Mouse (Mus musculus) forebrain, postnatal 0 days (tissue): ENCODE results near the gene Ssh2. TPM values are rescaled to one million over a fixed set of nuclear protein-coding genes. Genes with fewer than 3 reads are reported as not detected.

Experiments
- ATAC-seq: fragments of 200-750 bp; cut with Nextera tagmentation; 2 replicates; pipeline ENCODE4 v1.8.0; 2017; ENCODE audit warnings: mild to moderate bottlenecking, moderate library complexity
- DNase-seq: peaks from one replicate; pipeline ENCODE4 v3.0.0-alpha.2; 2015
- H3K27ac ChIP-seq: fragments of 300-500 bp; sonication (generic); 2 replicates; pipeline ENCODE4 v1.5.1; 2014; ENCODE audit warnings: low read depth, mild to moderate bottlenecking, antibody characterized with exemption, low read length, moderate library complexity, mixed read lengths
- H3K27me3 ChIP-seq: fragments of 300-500 bp; sonication (generic); 2 replicates; pipeline ENCODE4 v1.6.1; 2014; ENCODE audit warnings: mild to moderate bottlenecking, low read length, mixed read lengths; ENCODE audit not compliant: insufficient read depth
- H3K36me3 ChIP-seq: fragments of 300-500 bp; sonication (generic); 2 replicates; pipeline ENCODE4 v1.6.1; 2014; ENCODE audit warnings: mild to moderate bottlenecking, moderate library complexity; ENCODE audit not compliant: insufficient read depth
- H3K4me1 ChIP-seq: fragments of 300-500 bp; sonication (generic); 2 replicates; pipeline ENCODE4 v1.6.1; 2014; ENCODE audit warnings: antibody characterized with exemption; ENCODE audit not compliant: insufficient read depth
- H3K4me2 ChIP-seq: fragments of 300-500 bp; sonication (generic); 2 replicates; pipeline ENCODE4 v1.6.1; 2014; ENCODE audit warnings: low read depth, mild to moderate bottlenecking, moderate library complexity
- H3K4me3 ChIP-seq: fragments of 300-500 bp; sonication (generic); 2 replicates; pipeline ENCODE4 v1.5.1; 2014; ENCODE audit warnings: low read depth, low read length, mixed read lengths
- H3K9ac ChIP-seq: fragments of 300-500 bp; sonication (generic); 2 replicates; pipeline ENCODE4 v1.6.1; 2014; ENCODE audit warnings: mild to moderate bottlenecking
- H3K9me3 ChIP-seq: fragments of 300-500 bp; sonication (generic); 2 replicates; pipeline ENCODE4 v1.6.1; 2016; ENCODE audit warnings: low read length
- CTCF ChIP-seq: sonication (generic); IDR thresholded peaks from 2 replicates; pipeline ENCODE4 v1.5.1; 2016; ENCODE audit warnings: antibody characterized with exemption, control low read depth, low read depth
- WGBS: fragments of 180-500 bp; shearing (Covaris S2); extraction: QIAGEN DNeasy Blood & Tissue Kit; methylation state at CpG from one replicate; pipeline ENCODE4 v1.1.7; 2014; 5-methylcytosine and 5-hydroxymethylcytosine counted together
- polyA plus RNA-seq: library from polyadenylated mRNA; unstranded; fragments of >200 nt; fragmentation: Nextera tagmentation; extraction: Ambion mirVana; gene quantifications from 2 replicates; pipeline ENCODE4 v1.2.1, GENCODE M21; 2015
- total RNA-seq: library from RNA; depleted of rRNA; stranded (reverse); fragments of >200 nt; gene quantifications from 2 replicates; pipeline ENCODE4 v1.2.3, GENCODE M21; 2014

Gene Ssh2
- total and polyA plus RNA-seq, 2 experiments from 2014 or later, result 12.7 to 40.2 TPM

GRCm38 (mm10) chr11:77462283-77463100 is 246.4 kb downstream of the Ssh2 start, which contains the start of gene Coro6:
Coro6 (plus strand) TSS chr11:77462411.
- ATAC-seq, result peak; percentile 56

GRCm38 (mm10) chr11:77463101-77463445 is 247.0 kb downstream of the Ssh2 start:
- 44% methylated on average over 8 of the region's 8 CpGs for WGBS
- Histone ChIP-seq H3K27ac (no peak overlapping the region), H3K36me3 (no peaks in the 10 kb centered on the region), H3K9me3 (no peaks in the 10 kb centered on the region), H3K27me3 (no peaks in the 10 kb centered on the region; the same call in none of the 2 replicates), H3K4me1 (peaks cover 5% of the 10 kb centered on the region), H3K9ac (no peak overlapping the region; the same call in 1 of the 2 replicates), H3K4me2 (peak overlapping the region; percentile 99), H3K4me3 (peak overlapping the region; percentile 45; the same call in 1 of the 2 replicates)
- DNase-seq (no peak), ATAC-seq (no peak)
- TF ChIP-seq CTCF, result no peak

More at GRCm38 (mm10) chr11:77462283-77463100, 246.4 kb downstream of the Ssh2 start, which contains the start of gene Coro6:
- no peak within 1 kb of the TSS for H3K27ac ChIP-seq
- TF ChIP-seq CTCF, result no peak
- no peaks in the 10 kb centered on the region; the same call in none of the 2 replicates for H3K27me3 ChIP-seq
- H3K4me1 ChIP-seq, result peaks cover 5% of the 10 kb centered on the region
- no peak for DNase-seq
- 3% methylated on average over 70 of the region's 73 CpGs for WGBS
- peak within 1 kb of the TSS; percentile 45 for H3K4me3 ChIP-seq
- no peaks in the 10 kb centered on the region for H3K9me3 ChIP-seq
- peak within 1 kb of the TSS; percentile 99 for H3K4me2 ChIP-seq
- no peaks in the 10 kb centered on the region for H3K36me3 ChIP-seq
- peak within 1 kb of the TSS; percentile 56 for H3K9ac ChIP-seq

- Histone ChIP-seq H3K9ac (no peak overlapping the region), H3K4me3 (no peak overlapping the region), H3K36me3 (no peaks in the 10 kb centered on the region), H3K4me1 (peaks cover 5% of the 10 kb centered on the region), H3K27me3 (no peaks in the 10 kb centered on the region; the same call in none of the 2 replicates), H3K9me3 (no peaks in the 10 kb centered on the region), H3K4me2 (no peak overlapping the region), H3K27ac (no peak overlapping the region)
- no peak for ATAC-seq
- DNase-seq, result no peak
- 78% methylated on average over 10 of the region's 10 CpGs for WGBS
- no peak for TF ChIP-seq CTCF
Observed at GRCm38 (mm10) chr11:77463786-77464185, 247.7 kb downstream of the Ssh2 start.

GRCm38 (mm10) chr11:77464684-77465083 is 248.6 kb downstream of the Ssh2 start:
- DNase-seq, result no peak
- WGBS, result 51% methylated on average over 4 of the region's 4 CpGs
- peaks cover 5% of the 10 kb centered on the region for H3K4me1 ChIP-seq
- H3K36me3 ChIP-seq, result no peaks in the 10 kb centered on the region
- no peaks in the 10 kb centered on the region; the same call in none of the 2 replicates for H3K27me3 ChIP-seq
- no peaks in the 10 kb centered on the region for H3K9me3 ChIP-seq
- no peak overlapping the region for H3K27ac ChIP-seq
- H3K4me2 ChIP-seq, result no peak overlapping the region
- H3K9ac ChIP-seq, result no peak overlapping the region
- no peak for TF ChIP-seq CTCF
- ATAC-seq, result no peak
- H3K4me3 ChIP-seq, result no peak overlapping the region

GRCm38 (mm10) chr11:77465111-77465510 is 249.0 kb downstream of the Ssh2 start:
- no peaks in the 10 kb centered on the region; the same call in none of the 2 replicates for H3K27me3 ChIP-seq
- ATAC-seq, result no peak

GRCm38 (mm10) chr11:77466544-77466943 is 250.5 kb downstream of the Ssh2 start:
- ATAC-seq (no peak), DNase-seq (no peak)
- WGBS, result 40% methylated on average over 9 of the region's 9 CpGs
- Histone ChIP-seq H3K4me2 (no peak overlapping the region), H3K27ac (no peak overlapping the region), H3K9me3 (no peaks in the 10 kb centered on the region), H3K4me3 (no peak overlapping the region), H3K9ac (no peak overlapping the region), H3K27me3 (no peaks in the 10 kb centered on the region; the same call in none of the 2 replicates), H3K36me3 (peaks cover 15% of the 10 kb centered on the region), H3K4me1 (peaks cover 5% of the 10 kb centered on the region)
- TF ChIP-seq CTCF, result no peak

More at GRCm38 (mm10) chr11:77465111-77465510, 249.0 kb downstream of the Ssh2 start:
- Histone ChIP-seq H3K9me3 (no peaks in the 10 kb centered on the region), H3K9ac (no peak overlapping the region), H3K27ac (no peak overlapping the region), H3K36me3 (0 out of 2 replicates have a peak, but pooled peaks cover under 1% of the 10 kb centered on the region), H3K4me3 (no peak overlapping the region), H3K4me2 (no peak overlapping the region), H3K4me1 (peaks cover 5% of the 10 kb centered on the region)
- DNase-seq, result no peak
- 45% methylated on average over 3 of the region's 3 CpGs for WGBS
- no peak for TF ChIP-seq CTCF

GRCm38 (mm10) chr11:77467157-77467556 is 251.1 kb downstream of the Ssh2 start:
- DNase-seq (no peak), ATAC-seq (peak; percentile 46; the same call in 1 of the 2 replicates)
- Histone ChIP-seq H3K4me3 (no peak overlapping the region), H3K27me3 (no peaks in the 10 kb centered on the region; the same call in none of the 2 replicates), H3K27ac (no peak overlapping the region), H3K9me3 (no peaks in the 10 kb centered on the region), H3K9ac (no peak overlapping the region), H3K4me1 (peaks cover 5% of the 10 kb centered on the region), H3K4me2 (no peak overlapping the region), H3K36me3 (peaks cover 21% of the 10 kb centered on the region)
- no peak for TF ChIP-seq CTCF
- WGBS, result 3% methylated on average over 25 of the region's 25 CpGs
